Mouse (Mus musculus) midbrain, embryonic 13.5 days (tissue): ENCODE results near the gene Myh8. TPM values are rescaled to one million over a fixed set of nuclear protein-coding genes. Genes with fewer than 3 reads are reported as not detected.

Experiments
- ATAC-seq: fragments of 200-750 bp; cut with Nextera tagmentation; 2 replicates; pipeline ENCODE4 v1.8.0; 2017; ENCODE audit warnings: mild to moderate bottlenecking, moderate TSS enrichment, moderate library complexity
- H3K27ac ChIP-seq: fragments of 300-500 bp; sonication (generic); 2 replicates; pipeline ENCODE4 v1.5.1; 2015; ENCODE audit warnings: inconsistent platforms, mild to moderate bottlenecking, moderate library complexity
- H3K27me3 ChIP-seq: fragments of 300-500 bp; sonication (generic); 2 replicates; pipeline ENCODE4 v1.6.1; 2015; ENCODE audit warnings: mild to moderate bottlenecking, inconsistent platforms
- H3K36me3 ChIP-seq: fragments of 300-500 bp; sonication (generic); 2 replicates; pipeline ENCODE4 v1.6.1; 2015; ENCODE audit warnings: mild to moderate bottlenecking, inconsistent platforms
- H3K4me1 ChIP-seq: fragments of 300-500 bp; sonication (generic); replicated peaks from 2 replicates; pipeline ENCODE4 v1.6.1; 2015; ENCODE audit warnings: inconsistent platforms
- H3K4me2 ChIP-seq: fragments of 300-500 bp; sonication (generic); replicated peaks from 2 replicates; pipeline ENCODE4 v1.6.1; 2015; ENCODE audit warnings: moderate library complexity, mild to moderate bottlenecking, inconsistent platforms
- H3K4me3 ChIP-seq: fragments of 300-500 bp; sonication (generic); replicated peaks from 2 replicates; pipeline ENCODE4 v1.5.1; 2015; ENCODE audit warnings: mild to moderate bottlenecking, inconsistent platforms
- H3K9ac ChIP-seq: fragments of 300-500 bp; sonication (generic); replicated peaks from 2 replicates; pipeline ENCODE4 v1.6.1; 2015; ENCODE audit warnings: mild to moderate bottlenecking, inconsistent platforms
- H3K9me3 ChIP-seq: fragments of 300-500 bp; sonication (generic); 2 replicates; pipeline ENCODE4 v1.6.1; 2016; ENCODE audit warnings: mild to moderate bottlenecking, inconsistent platforms
- WGBS: fragments of 180-500 bp; shearing (Covaris S2); methylation state at CpG from one replicate; pipeline ENCODE4 v1.1.7; 2015; 5-methylcytosine and 5-hydroxymethylcytosine counted together
- polyA plus RNA-seq: library from polyadenylated mRNA; unstranded; fragments of >200 nt; fragmentation: Nextera tagmentation; extraction: Ambion mirVana; gene quantifications from 2 replicates; pipeline ENCODE4 v1.2.1, GENCODE M21; 2015

The Myh8 gene
- 0.54 and 0.75 TPM in 2 replicates for polyA plus RNA-seq

DNA sequence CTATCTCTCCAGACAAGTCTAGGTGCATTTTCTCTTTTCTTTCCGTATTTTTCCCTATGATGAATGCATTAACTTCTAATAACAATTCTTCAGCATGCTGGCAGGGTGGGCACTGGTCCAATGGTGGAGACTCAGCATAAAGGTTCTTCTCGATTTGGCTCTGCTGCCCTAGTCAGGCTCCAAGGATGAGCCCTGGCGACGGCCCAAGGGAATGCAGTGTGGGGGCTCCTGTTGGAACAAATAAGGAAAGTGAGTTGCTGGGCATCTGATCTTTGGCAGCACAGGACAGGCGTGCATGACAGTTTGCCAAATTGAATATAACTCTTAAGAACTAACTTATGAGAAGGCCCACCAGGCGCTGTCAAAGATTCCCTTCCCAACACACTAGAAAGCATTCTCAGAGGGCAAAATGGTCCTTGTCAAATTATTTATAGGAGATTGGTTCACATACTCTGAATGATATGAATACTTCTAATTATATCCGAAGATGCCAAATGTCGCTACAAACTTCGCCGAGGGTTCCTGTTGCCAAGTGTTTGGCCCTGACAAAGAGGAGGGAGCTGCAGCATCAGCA lies at the start of gene Myh8:
Myh8 (plus strand) TSS at position 524 of the 574 bp plus-strand sequence.
- Histone ChIP-seq H3K4me1 (no peaks in the 10 kb centered on the region), H3K9me3 (no peaks in the 10 kb centered on the region), H3K4me2 (no peak within 1 kb of the TSS), H3K9ac (no peak within 1 kb of the TSS), H3K36me3 (no peaks in the 10 kb centered on the region), H3K4me3 (no peak within 1 kb of the TSS), H3K27ac (no peak within 1 kb of the TSS), H3K27me3 (no peaks in the 10 kb centered on the region)
- WGBS = 80% methylated on average over 10 of the region's 10 CpGs
- ATAC-seq = no peak

DNA sequence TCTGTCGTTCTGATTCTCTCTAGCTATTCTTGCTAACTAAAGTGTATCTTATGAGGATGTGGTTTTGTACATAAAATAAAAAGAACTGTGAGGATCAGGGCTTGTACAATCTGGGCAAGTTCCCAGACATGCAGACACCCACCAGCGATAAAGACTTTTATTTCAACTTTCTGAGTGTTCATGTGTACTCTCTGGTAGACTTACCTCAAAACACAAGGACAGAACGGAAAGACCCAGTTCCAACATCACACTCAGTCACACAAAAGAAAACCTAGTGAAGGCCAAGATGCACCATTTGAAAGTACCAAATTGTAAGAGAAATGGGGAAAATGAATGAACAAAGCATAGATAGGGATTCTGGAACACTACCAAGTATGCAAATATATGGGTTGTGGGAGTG lies 48.2 kb upstream of the Myh8 start:
- H3K36me3 ChIP-seq = no peaks in the 10 kb centered on the region
- H3K4me1 ChIP-seq = no peaks in the 10 kb centered on the region
- no peak overlapping the region for H3K4me2 ChIP-seq
- H3K9me3 ChIP-seq = no peaks in the 10 kb centered on the region
- no peak overlapping the region for H3K27ac ChIP-seq
- H3K27me3 ChIP-seq = no peaks in the 10 kb centered on the region
- 89% methylated on average over 3 of the region's 3 CpGs for WGBS
- H3K4me3 ChIP-seq = no peak overlapping the region
- H3K9ac ChIP-seq = no peak overlapping the region
- no peak for ATAC-seq

DNA sequence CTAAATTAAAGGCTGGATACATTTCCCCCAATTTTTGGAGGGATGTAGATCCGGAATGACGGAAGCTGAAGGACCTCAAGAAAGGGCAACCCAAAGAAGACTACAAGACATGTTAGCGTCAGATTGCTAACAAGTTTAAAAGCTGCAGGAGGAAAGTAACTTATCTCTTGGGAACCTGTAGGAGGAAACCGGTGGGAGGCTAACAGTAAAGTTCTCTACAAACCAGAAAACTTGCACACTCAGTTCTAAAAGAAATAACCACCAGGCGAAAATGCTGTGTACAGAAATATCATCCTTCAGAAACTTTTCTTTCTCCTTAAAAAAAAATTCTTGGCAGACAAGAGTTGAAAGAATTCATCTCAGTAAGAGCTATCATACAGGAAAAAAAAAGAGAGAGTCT lies 47.8 kb upstream of the Myh8 start:
- ATAC-seq = no peak
- Histone ChIP-seq H3K4me3 (no peak overlapping the region), H3K27me3 (no peaks in the 10 kb centered on the region), H3K4me1 (no peaks in the 10 kb centered on the region), H3K9me3 (no peaks in the 10 kb centered on the region), H3K27ac (no peak overlapping the region), H3K4me2 (no peak overlapping the region), H3K36me3 (no peaks in the 10 kb centered on the region), H3K9ac (no peak overlapping the region)
- 95% methylated on average over 5 of the region's 5 CpGs for WGBS

DNA sequence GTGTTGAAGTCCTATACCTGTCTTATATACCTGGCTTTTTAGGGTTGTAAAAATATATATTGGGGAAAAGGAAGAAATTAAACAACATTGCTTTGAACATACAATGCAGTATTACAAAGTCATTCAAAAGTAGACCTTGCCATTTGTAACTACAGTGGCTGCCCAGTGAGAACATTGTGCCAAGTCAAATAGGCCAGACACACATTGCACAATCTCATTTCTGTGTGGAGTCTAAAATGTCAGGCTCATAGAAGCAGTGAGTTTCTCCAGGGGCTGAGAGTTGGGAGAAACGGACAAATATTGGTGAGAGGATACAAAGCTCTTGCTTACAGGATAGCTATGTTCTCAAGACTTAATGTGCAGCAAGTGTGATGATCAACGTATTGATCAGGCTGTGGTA lies 47.0 kb upstream of the Myh8 start:
- no peaks in the 10 kb centered on the region for H3K9me3 ChIP-seq
- H3K27me3 ChIP-seq = no peaks in the 10 kb centered on the region
- H3K9ac ChIP-seq = no peak overlapping the region
- no peak overlapping the region for H3K27ac ChIP-seq
- no peak for ATAC-seq
- H3K4me3 ChIP-seq = no peak overlapping the region
- no peaks in the 10 kb centered on the region for H3K36me3 ChIP-seq
- no peak overlapping the region for H3K4me2 ChIP-seq
- H3K4me1 ChIP-seq = no peaks in the 10 kb centered on the region
- 91% methylated on average over 2 of the region's 2 CpGs for WGBS

DNA sequence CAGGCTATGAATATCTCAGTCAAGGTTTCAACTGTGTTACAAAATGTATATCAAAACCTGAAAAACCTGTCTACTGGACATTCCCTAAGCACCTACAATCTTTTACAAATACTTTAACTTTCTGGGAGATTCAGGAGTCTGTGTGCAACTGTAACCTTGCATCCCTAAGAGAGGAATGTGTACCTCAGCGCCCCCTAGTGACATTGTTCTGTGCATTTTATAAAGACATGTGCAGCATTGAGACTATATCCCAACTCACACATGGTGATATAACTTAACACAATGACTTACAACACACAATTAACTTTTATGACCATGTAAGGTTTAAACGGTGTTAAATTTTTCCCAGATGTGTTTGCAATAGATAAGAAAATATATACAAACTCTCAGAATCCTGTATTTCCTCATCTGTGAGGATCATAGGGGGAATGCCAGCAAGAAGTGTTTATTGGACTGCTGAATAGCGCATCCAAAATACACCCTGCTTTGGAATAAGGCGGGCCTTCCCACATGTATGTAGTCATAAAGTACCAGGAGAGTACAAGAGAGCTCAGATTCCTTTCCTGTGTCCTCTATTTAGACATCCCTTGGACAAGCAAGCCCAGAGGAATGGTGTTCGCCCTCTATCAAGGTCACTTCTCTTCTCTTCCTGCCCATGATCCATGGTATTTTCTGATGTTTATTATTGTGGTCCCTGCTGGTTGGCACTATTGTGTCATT lies 41.1 kb upstream of the Myh8 start:
- H3K27me3 ChIP-seq = no peaks in the 10 kb centered on the region
- H3K4me3 ChIP-seq = no peak overlapping the region
- H3K27ac ChIP-seq = no peak overlapping the region
- no peaks in the 10 kb centered on the region for H3K9me3 ChIP-seq
- WGBS = 69% methylated on average over 5 of the region's 5 CpGs
- no peak for ATAC-seq
- H3K36me3 ChIP-seq = no peaks in the 10 kb centered on the region
- H3K9ac ChIP-seq = no peak overlapping the region
- H3K4me2 ChIP-seq = no peak overlapping the region
- H3K4me1 ChIP-seq = no peaks in the 10 kb centered on the region

DNA sequence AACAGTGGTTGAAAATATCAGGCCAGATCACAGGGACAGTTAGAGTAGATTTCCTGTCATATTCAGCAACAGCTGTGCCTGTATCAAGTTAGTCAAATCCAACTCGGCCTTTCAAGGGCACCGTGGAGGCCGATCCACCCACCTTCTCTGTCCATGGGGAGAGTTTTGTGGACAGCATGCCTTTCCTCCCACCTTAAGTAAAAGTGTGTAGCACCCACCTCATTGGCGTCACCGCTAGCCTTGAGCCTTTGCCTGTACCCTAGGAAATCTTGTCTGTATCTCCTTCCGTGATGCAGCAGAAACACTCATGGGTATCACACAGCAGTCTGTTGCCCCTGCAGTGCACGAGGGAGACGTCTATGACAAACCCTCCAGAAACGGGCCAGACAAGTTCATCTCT lies 40.1 kb upstream of the Myh8 start:
- Histone ChIP-seq H3K4me1 (no peaks in the 10 kb centered on the region), H3K27ac (no peak overlapping the region), H3K36me3 (no peaks in the 10 kb centered on the region), H3K4me2 (no peak overlapping the region), H3K4me3 (no peak overlapping the region), H3K9me3 (no peaks in the 10 kb centered on the region), H3K9ac (no peak overlapping the region), H3K27me3 (no peaks in the 10 kb centered on the region)
- WGBS = 92% methylated on average over 9 of the region's 9 CpGs
- no peak for ATAC-seq

DNA sequence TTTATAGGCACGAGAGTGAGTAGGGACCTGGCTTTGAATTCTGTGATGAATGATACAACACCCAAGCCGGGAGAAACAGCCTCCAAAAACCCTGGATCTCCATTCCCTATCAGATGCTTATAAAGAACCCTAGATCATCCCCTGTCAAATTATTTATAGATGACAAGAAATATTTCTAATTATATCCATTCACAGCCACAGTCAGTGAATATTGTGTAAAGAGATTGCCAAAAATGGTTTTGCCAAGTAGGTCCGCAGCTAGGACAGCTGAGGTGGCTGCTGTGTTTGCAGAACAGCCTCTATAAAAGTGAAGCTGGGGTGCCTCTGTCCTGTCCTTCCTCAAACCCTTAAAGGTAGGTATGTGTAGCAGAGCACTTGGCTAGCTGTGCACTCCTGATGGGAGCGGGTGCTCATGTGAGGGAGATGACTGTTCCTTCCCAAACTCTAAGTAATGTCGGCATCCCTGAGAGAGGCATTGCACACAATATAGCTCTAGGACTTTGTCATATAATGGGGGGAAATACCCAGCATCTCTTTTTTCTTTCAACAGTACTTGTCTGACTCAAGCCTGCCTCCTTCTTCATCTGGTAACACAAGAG lies 39.3 kb upstream of the Myh8 start, which contains the start of gene Myh4:
Myh4 (plus strand) TSS at position 549 of the 599 bp plus-strand sequence.
- Histone ChIP-seq H3K4me1 (no peaks in the 10 kb centered on the region), H3K9me3 (no peaks in the 10 kb centered on the region), H3K9ac (no peak within 1 kb of the TSS), H3K27me3 (no peaks in the 10 kb centered on the region), H3K4me3 (no peak within 1 kb of the TSS), H3K27ac (no peak within 1 kb of the TSS), H3K36me3 (no peaks in the 10 kb centered on the region), H3K4me2 (no peak within 1 kb of the TSS)
- no peak for ATAC-seq
- WGBS = 83% methylated on average over 5 of the region's 5 CpGs

DNA sequence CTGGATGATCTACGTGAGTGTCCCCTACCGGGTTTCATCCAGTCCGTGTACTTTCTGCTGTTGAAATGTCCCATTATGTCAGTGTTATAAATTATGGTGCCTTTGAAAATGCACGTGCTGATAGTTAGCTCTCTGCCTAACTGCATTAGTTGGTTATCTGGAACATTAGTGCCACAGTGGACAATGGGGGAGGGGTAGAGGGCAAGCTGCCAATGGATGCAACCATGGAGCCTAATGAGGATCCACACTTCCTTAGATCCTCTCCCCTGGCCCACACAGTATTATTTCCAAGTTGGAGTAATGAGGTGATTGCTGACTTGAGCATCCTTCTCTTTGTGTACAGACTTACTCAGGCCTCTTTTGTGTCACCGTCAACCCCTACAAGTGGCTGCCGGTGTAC lies 35.9 kb upstream of the Myh8 start:
- H3K27me3 ChIP-seq = no peaks in the 10 kb centered on the region

DNA sequence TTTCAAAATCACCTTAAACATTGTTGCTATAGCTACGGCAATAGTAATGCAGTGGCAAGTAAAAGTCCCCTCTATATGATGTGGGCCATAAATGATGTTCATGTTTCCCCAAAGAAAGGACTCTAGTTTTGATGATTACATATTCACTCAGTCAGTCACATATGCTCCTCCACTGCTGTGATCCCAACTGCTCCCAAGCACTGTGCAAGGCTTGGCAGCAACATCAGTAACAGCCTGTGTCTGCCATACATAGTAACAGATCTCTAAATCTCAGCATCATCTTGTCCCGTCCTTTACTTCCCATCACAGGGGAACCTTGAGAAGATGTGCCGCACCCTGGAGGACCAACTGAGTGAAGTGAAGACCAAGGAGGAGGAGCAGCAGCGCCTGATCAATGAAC lies 23.2 kb upstream of the Myh8 start:
- Histone ChIP-seq H3K27me3 (no peaks in the 10 kb centered on the region), H3K36me3 (no peaks in the 10 kb centered on the region), H3K9ac (no peak overlapping the region), H3K4me1 (no peaks in the 10 kb centered on the region), H3K4me2 (no peak overlapping the region), H3K27ac (no peak overlapping the region), H3K4me3 (no peak overlapping the region), H3K9me3 (no peaks in the 10 kb centered on the region)
- 91% methylated on average over 4 of the region's 4 CpGs for WGBS
- no peak for ATAC-seq

More for the DNA sequence above, 35.9 kb upstream of the Myh8 start:
- no peaks in the 10 kb centered on the region for H3K36me3 ChIP-seq
- H3K9me3 ChIP-seq = no peaks in the 10 kb centered on the region
- no peak overlapping the region for H3K27ac ChIP-seq
- no peaks in the 10 kb centered on the region for H3K4me1 ChIP-seq
- no peak overlapping the region for H3K9ac ChIP-seq
- no peak overlapping the region for H3K4me2 ChIP-seq
- WGBS = 95% methylated on average over 6 of the region's 6 CpGs
- ATAC-seq = no peak
- no peak overlapping the region for H3K4me3 ChIP-seq

DNA sequence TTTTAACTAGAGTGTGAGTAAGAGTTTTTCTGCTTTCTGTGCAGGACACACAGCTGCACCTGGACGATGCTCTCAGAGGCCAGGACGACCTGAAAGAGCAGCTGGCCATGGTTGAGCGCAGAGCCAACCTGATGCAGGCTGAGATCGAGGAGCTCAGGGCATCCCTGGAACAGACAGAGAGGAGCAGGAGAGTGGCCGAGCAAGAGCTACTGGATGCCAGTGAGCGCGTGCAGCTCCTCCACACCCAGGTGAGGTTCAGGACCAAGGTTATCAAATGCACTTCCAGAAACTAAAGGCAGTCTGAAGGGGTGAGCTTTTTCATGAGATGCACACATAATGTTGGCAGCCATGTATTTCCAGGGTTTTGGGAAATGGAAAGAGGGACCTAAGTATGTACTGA lies 19.9 kb upstream of the Myh8 start:
- WGBS = 90% methylated on average over 7 of the region's 7 CpGs
- no peak for ATAC-seq
- H3K9me3 ChIP-seq = no peaks in the 10 kb centered on the region
- H3K4me1 ChIP-seq = no peaks in the 10 kb centered on the region
- no peak overlapping the region for H3K4me3 ChIP-seq
- H3K27ac ChIP-seq = no peak overlapping the region
- no peaks in the 10 kb centered on the region for H3K36me3 ChIP-seq
- H3K27me3 ChIP-seq = no peaks in the 10 kb centered on the region
- no peak overlapping the region for H3K4me2 ChIP-seq
- no peak overlapping the region for H3K9ac ChIP-seq

DNA sequence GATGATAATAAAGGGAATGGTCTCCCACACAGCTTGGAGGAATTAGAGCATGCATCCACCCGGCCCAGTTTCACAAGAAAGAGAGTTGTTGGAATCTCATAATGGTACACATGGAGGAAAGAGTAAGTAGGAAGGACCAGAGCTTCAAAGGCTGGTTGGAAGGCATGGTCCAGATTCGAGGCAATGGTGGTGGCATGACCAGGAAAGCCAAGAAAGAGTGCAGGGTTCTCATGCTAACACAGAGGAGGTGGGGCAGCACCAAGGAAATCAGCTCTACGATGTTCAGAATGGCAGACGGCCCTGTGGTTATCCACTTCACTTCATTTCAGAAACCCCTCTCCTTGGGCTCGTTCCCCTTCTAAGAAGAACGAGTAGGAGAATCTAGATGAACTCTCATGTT lies 16.0 kb upstream of the Myh8 start:
- H3K4me2 ChIP-seq = no peak overlapping the region
- no peaks in the 10 kb centered on the region for H3K9me3 ChIP-seq
- no peak overlapping the region for H3K4me3 ChIP-seq
- no peak for ATAC-seq
- H3K36me3 ChIP-seq = no peaks in the 10 kb centered on the region
- H3K27ac ChIP-seq = no peak overlapping the region
- WGBS = 85% methylated on average over 6 of the region's 6 CpGs
- H3K9ac ChIP-seq = no peak overlapping the region
- no peaks in the 10 kb centered on the region for H3K4me1 ChIP-seq
- H3K27me3 ChIP-seq = no peaks in the 10 kb centered on the region

DNA sequence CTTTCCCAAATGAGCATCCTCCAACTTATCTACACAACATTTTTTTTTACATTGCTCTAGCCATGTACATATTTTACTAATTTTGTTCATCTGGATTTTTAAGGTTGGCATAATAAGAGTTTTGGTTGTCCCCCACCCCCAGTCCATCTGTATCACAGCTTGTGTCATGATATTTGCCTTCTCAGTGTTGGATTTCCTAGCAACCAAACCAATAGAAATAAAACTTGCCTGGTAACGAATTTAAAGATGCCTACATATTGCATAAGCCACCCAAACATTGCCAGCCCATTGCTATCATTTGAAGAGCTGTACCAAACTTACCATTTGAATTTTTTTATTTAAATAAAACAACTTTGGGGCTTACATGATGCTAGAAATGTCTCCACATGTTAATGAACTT lies 16.5 kb downstream of the Myh8 start:
- Histone ChIP-seq H3K27me3 (no peaks in the 10 kb centered on the region), H3K9ac (no peak overlapping the region), H3K27ac (no peak overlapping the region), H3K4me3 (no peak overlapping the region), H3K4me1 (no peaks in the 10 kb centered on the region), H3K4me2 (no peak overlapping the region), H3K9me3 (no peaks in the 10 kb centered on the region), H3K36me3 (no peaks in the 10 kb centered on the region)
- ATAC-seq = no peak
- WGBS = 84% methylated on average over 1 of the region's 1 CpGs
